Comparison of ENCODE assay signal across 9 mouse cellular contexts in the genomic region with DNA sequence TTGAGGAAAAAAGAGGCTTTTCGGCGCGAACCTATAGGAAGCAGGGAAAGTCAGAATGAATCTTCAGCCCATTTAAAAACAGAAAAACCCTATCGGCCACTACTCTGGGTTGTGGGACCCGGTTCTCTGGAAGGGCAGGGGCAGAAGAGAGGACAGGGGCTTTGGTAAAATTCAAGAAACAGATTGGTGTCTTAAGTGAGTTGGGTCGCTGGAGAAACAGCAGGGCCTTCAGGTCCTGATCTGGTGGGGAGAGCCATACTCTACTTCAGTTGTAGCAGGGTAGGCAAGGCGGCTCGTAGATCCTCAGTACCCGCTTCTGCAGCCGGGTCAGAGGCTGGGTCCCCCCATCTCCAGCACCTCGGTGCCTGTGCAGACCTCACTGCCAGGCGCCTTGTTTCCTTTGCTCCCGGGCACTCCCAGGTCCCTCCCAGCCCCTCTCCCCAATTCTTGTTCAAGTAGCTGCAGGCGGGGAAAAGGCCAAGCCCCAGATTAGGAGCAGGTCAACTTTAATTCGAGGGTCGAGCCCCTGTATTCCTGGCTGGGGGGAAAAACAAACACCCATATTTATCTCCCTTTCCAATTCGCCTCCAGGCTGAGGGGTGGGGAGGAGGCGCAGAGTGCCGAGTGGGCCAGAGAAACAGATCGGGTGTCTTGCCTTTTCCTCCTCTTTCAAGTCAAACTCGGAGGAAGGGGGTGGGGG. TPM values are rescaled to one million over a fixed set of nuclear protein-coding genes. Genes with fewer than 3 reads are reported as not detected.
DNase-seq lines count a peak whose midpoint lies in the region; ATAC-seq lines count a peak whose summit lies in the region.
"Had no signal": no experiment of that assay in that cellular context is flagged by ENCODE, and none has a peak within 500 bp of the region (broad histone marks: within the 10 kb centered on the region; RNA-seq: fewer than 3 reads in every experiment).

No protein-coding gene starts in this region.

- DNase-seq in adrenal gland, postnatal 14 days, result peak; percentile 43
- no peak for DNase-seq in adrenal gland, postnatal 4 days (ENCODE audit: low spot score in 2 of 2)
- peak; percentile 30 for DNase-seq in hindbrain, embryonic 14.5 days (ENCODE audit: low spot score)
- no peak for DNase-seq in spleen, postnatal 10 days (ENCODE audit: low spot score in 2 of 2)
- DNase-seq in layer of hippocampus, postnatal 10 days (ENCODE audit: low spot score in 2 of 2), result no peak
- DNase-seq in layer of hippocampus, postnatal 25 days (ENCODE audit: extremely low spot score in 1 of 2, low spot score in 1 of 2), result no peak

- 5% methylated on average over 21 of the region's 21 CpGs for WGBS in hindbrain, embryonic 14.5 days
- 4% methylated on average over 21 of the region's 21 CpGs for WGBS in midbrain, embryonic 13.5 days

- no peak for ATAC-seq in hindbrain, embryonic 14.5 days (ENCODE audit: low FRiP score)
- ATAC-seq in midbrain, embryonic 13.5 days, result no peak

- no peaks in the 10 kb centered on the region for H3K4me1 ChIP-seq in brown adipose tissue, adult 24 weeks (ENCODE audit: control insufficient read depth, insufficient read depth, insufficient read length, low read length)
- peaks cover 17% of the 10 kb centered on the region for H3K4me1 ChIP-seq in hindbrain, embryonic 14.5 days (replicated peaks; ENCODE audit: control insufficient read depth, insufficient read depth, low read length)
- peaks cover 52% of the 10 kb centered on the region for H3K4me1 ChIP-seq in midbrain, embryonic 13.5 days (replicated peaks)

- peaks cover 5% of the 10 kb centered on the region; the same call in 1 of the 2 replicates for H3K27me3 ChIP-seq in hindbrain, embryonic 14.5 days (ENCODE audit: control insufficient read depth, insufficient read depth, low read length)
- peaks cover 35% of the 10 kb centered on the region for H3K27me3 ChIP-seq in midbrain, embryonic 13.5 days

- no peak overlapping the region for H3K27ac ChIP-seq in brown adipose tissue, adult 24 weeks (replicated peaks; ENCODE audit: low read depth, low read length)
- peak overlapping the region; percentile 99 for H3K27ac ChIP-seq in hindbrain, embryonic 14.5 days
- H3K27ac ChIP-seq in midbrain, embryonic 13.5 days, result peak overlapping the region; percentile 95

- peaks cover 23% of the 10 kb centered on the region for H3K36me3 ChIP-seq in hindbrain, embryonic 14.5 days (replicated peaks; ENCODE audit: control insufficient read depth, insufficient read depth)
- H3K36me3 ChIP-seq in midbrain, embryonic 13.5 days, result no peaks in the 10 kb centered on the region

- peak overlapping the region; percentile 65 for H3K4me2 ChIP-seq in hindbrain, embryonic 14.5 days (replicated peaks)
- peak overlapping the region; percentile 71 for H3K4me2 ChIP-seq in midbrain, embryonic 13.5 days (replicated peaks)

- no peaks in the 10 kb centered on the region for H3K9me3 ChIP-seq in hindbrain, embryonic 14.5 days (ENCODE audit: control insufficient read depth, low read length)
- H3K9me3 ChIP-seq in midbrain, embryonic 13.5 days, result no peaks in the 10 kb centered on the region

- 0 out of 2 replicates have a peak overlapping the region, but pooled peaks have one; percentile 7 for H3K4me3 ChIP-seq in brown adipose tissue, adult 24 weeks (ENCODE audit: insufficient read depth, low read depth, low read length)
- H3K4me3 ChIP-seq in hindbrain, embryonic 14.5 days (replicated peaks; ENCODE audit: low read length), result peak overlapping the region; percentile 71
- peak overlapping the region; percentile 71 for H3K4me3 ChIP-seq in midbrain, embryonic 13.5 days (replicated peaks)

- H3K9ac ChIP-seq in hindbrain, embryonic 14.5 days, result peak overlapping the region; percentile 99
- H3K9ac ChIP-seq in midbrain, embryonic 13.5 days (replicated peaks), result peak overlapping the region; percentile 95

RNA-seq across cellular contexts. Expression of a gene that starts 4.8 kb away (rescaled TPM):
- 150 and 159 TPM in 2 replicates for total RNA-seq in adrenal gland, postnatal 14 days (2021)
- total RNA-seq in adrenal gland, postnatal 4 days (2021), result 100 to 1,000 TPM; 159 to 160 TPM
- 12.2 and 14.6 TPM in 2 replicates for polyA plus RNA-seq in brown adipose tissue, adult 24 weeks (2012; ENCODE audit: insufficient read depth, insufficient read length, missing spikeins)
- 136 and 159 TPM in 2 replicates for polyA plus RNA-seq in hindbrain, embryonic 14.5 days (2014; fragmentation: Nextera tagmentation; extraction: Ambion mirVana)
- 69.4 and 79.0 TPM in 2 replicates for polyA plus RNA-seq in midbrain, embryonic 13.5 days (2015; fragmentation: Nextera tagmentation; extraction: Ambion mirVana)
- 10 to 100 TPM; 49.6 to 50.6 TPM for total RNA-seq in layer of hippocampus, postnatal 10 days (2021)
- total RNA-seq in layer of hippocampus, postnatal 25 days (2021), result 10 to 100 TPM; 36.0 to 46.4 TPM
- total RNA-seq: neutrophil, adult 5-6 weeks had no signal

Comparison
In these comparisons a context has a peak if more than half of its experiments do, and no peak if none do; other contexts are left out.
1. DNase-seq: peak in adrenal gland, postnatal 14 days (single experiment) and hindbrain, embryonic 14.5 days (single experiment); none in adrenal gland, postnatal 4 days (0 of 2), spleen, postnatal 10 days (0 of 2), layer of hippocampus, postnatal 10 days (0 of 2) and layer of hippocampus, postnatal 25 days (0 of 2).
2. H3K4me3 ChIP-seq: peak in every context shown above with its lines; median percentile 71 in hindbrain, embryonic 14.5 days; 71 in midbrain, embryonic 13.5 days; 7 in brown adipose tissue, adult 24 weeks.